Mouse (Mus musculus) right cerebral cortex, adult 18-20 months (tissue): ENCODE results near the gene Slc35e4.
A peak's percentile ranks its signal among the peaks of the same experiment; 100 is the strongest.

ENCODE experiments used
- DNase-seq: peaks from one replicate; pipeline ENCODE4 v3.0.0; 2022; ENCODE audit warnings: mixed read lengths

The Slc35e4 gene

GRCm38 (mm10) chr11:3863454-3864112 is 50.9 kb downstream of the Slc35e4 start, which contains the start of gene Osbp2:
TSS of gene Osbp2 (minus strand) at chr11:3863903.
- peak; percentile 87 for DNase-seq

GRCm38 (mm10) chr11:3862661-3863453 is 51.6 kb downstream of the Slc35e4 start:
- DNase-seq: no peak

- DNase-seq: no peak
These were observed 54.1 kb downstream of the Slc35e4 start for GRCm38 (mm10) chr11:3860361-3860760.

- DNase-seq: no peak
These were observed 54.7 kb downstream of the Slc35e4 start for GRCm38 (mm10) chr11:3859778-3860177.

GRCm38 (mm10) chr11:3857902-3858301 is 56.6 kb downstream of the Slc35e4 start:
- no peak for DNase-seq
